Mouse (Mus musculus) forebrain, embryonic 11.5 days (tissue): ENCODE results near the gene Gpr156. TPM values are rescaled to one million over a fixed set of nuclear protein-coding genes. Genes with fewer than 3 reads are reported as not detected.
"Not testable (repeated sequence)": the region's sequence is repeated elsewhere in the genome, so short reads cannot be mapped to it uniquely, and the experiment has no call there.

Source experiments
- ATAC-seq: fragments of 200-750 bp; cut with Nextera tagmentation; replicated peaks from 2 replicates; pipeline ENCODE4 v1.8.0; 2017; ENCODE audit warnings: moderate TSS enrichment; ENCODE audit not compliant: low FRiP score
- DNase-seq: peaks from one replicate; pipeline ENCODE4 v3.0.0-alpha.2; 2017; ENCODE audit warnings: low spot score
- H3K27ac ChIP-seq: fragments of 300-500 bp; sonication (generic); 2 replicates; pipeline ENCODE4 v1.5.1; 2014; ENCODE audit warnings: low read depth, low read length
- H3K27me3 ChIP-seq: fragments of 300-500 bp; sonication (generic); 2 replicates; pipeline ENCODE4 v1.6.1; 2014; ENCODE audit warnings: mild to moderate bottlenecking, low read length, mixed read lengths; ENCODE audit not compliant: control insufficient read depth, insufficient read depth
- H3K36me3 ChIP-seq: fragments of 300-500 bp; sonication (generic); 2 replicates; pipeline ENCODE4 v1.6.1; 2014; ENCODE audit warnings: mild to moderate bottlenecking, low read length, moderate library complexity, mixed read lengths; ENCODE audit not compliant: control insufficient read depth, insufficient read depth
- H3K4me1 ChIP-seq: fragments of 300-500 bp; sonication (generic); replicated peaks from 2 replicates; pipeline ENCODE4 v1.6.1; 2014; ENCODE audit warnings: low read length, mixed read lengths; ENCODE audit not compliant: control insufficient read depth, insufficient read depth
- H3K4me2 ChIP-seq: fragments of 300-500 bp; sonication (generic); 2 replicates; pipeline ENCODE4 v1.6.1; 2014; ENCODE audit warnings: low read depth, mild to moderate bottlenecking, low read length, moderate library complexity, mixed read lengths; ENCODE audit not compliant: severe bottlenecking
- H3K4me3 ChIP-seq: fragments of 300-500 bp; sonication (generic); 2 replicates; pipeline ENCODE4 v1.5.1; 2014; ENCODE audit warnings: low read depth, low read length
- H3K9ac ChIP-seq: fragments of 300-500 bp; sonication (generic); 2 replicates; pipeline ENCODE4 v1.6.1; 2014; ENCODE audit warnings: low read length
- H3K9me3 ChIP-seq: fragments of 300-500 bp; sonication (generic); 2 replicates; pipeline ENCODE4 v1.6.1; 2016; ENCODE audit warnings: low read length, mixed read lengths; ENCODE audit not compliant: control insufficient read depth
- WGBS: fragments of 180-500 bp; shearing (Covaris S2); extraction: QIAGEN DNeasy Blood & Tissue Kit; methylation state at CpG from one replicate; pipeline ENCODE4 v1.1.7; 2014; 5-methylcytosine and 5-hydroxymethylcytosine counted together
- polyA plus RNA-seq: library from polyadenylated mRNA; unstranded; fragments of >200 nt; fragmentation: Nextera tagmentation; extraction: Ambion mirVana; gene quantifications from 2 replicates; pipeline ENCODE4 v1.2.1, GENCODE M21; 2014

Gpr156 gene
- polyA plus RNA-seq, 1 experiment from 2014 or later: 4.3 TPM

DNA sequence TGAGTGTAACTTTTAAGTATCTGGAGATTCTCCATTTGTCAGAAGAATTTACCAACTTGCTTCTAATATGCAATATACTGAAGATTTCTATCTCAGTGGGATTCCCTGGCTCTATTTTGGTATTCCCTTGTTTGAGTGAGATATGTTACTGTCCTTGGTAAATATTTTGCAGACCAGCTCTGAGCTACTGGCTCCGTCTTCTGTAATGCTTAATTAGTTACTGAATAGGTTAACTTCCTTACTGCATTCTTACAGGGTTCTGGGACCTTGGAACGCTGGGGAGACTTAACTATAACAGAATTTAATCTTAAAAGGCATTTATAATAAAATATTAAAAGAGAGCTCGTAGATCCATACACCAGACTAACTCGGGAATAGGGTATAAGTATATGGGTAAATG is 121.8 kb downstream of the Gpr156 start:
- not testable (repeated sequence) for H3K36me3 ChIP-seq, ATAC-seq, H3K9me3 ChIP-seq, H3K4me3 ChIP-seq, H3K27ac ChIP-seq, H3K27me3 ChIP-seq, H3K4me1 ChIP-seq, H3K9ac ChIP-seq, H3K4me2 ChIP-seq, DNase-seq
- 83% methylated on average over 4 of the region's 4 CpGs for WGBS

DNA sequence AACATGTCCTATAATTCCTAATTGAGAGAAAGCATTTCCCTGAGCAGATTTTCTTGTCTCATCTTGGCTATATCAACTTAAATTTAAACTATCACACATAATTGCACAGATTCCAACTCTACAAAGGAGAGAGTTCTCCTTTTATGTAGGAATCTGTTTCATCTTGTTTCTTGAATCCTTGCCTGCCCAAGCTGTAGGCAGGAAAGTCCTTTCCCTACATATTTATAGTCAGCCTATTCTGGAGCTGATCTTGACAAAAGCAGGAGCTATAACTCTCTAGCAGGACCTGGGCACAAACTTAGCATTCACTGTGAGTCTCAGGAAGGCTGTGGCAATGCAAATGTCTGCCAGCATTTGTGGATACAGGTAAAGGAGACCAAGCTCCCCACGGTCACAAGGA is 125.9 kb downstream of the Gpr156 start:
- no peak overlapping the region for H3K9ac ChIP-seq
- H3K4me2 ChIP-seq: no peak overlapping the region
- no peaks in the 10 kb centered on the region for H3K9me3 ChIP-seq
- ATAC-seq (no peak), DNase-seq (no peak)
- H3K27ac ChIP-seq: no peak overlapping the region
- no peak overlapping the region for H3K4me3 ChIP-seq
- H3K36me3 ChIP-seq: no peaks in the 10 kb centered on the region
- no peaks in the 10 kb centered on the region for H3K4me1 ChIP-seq
- 89% methylated on average over 1 of the region's 1 CpGs for WGBS
- H3K27me3 ChIP-seq: no peaks in the 10 kb centered on the region

DNA sequence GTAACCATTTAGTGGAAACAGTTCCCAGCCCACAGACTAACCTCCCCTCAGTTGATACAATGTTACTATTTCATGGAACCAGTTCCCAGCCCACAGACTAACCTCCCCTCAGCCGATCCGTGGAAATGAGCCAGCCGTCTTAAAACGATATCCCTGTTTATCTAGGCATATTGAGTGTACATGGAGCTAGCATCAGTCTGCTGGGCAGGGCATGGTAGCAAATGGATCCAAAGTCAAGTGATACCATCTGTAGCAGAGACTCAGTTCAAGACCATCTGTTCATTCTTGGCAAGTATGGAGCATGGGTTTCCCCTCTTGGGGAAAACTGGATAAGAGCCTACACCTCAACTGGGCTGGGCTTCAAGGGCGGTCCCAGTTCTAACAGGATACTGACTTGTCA is 128.3 kb downstream of the Gpr156 start:
- no peak for DNase-seq
- Histone ChIP-seq H3K27ac (no peak overlapping the region), H3K4me3 (no peak overlapping the region), H3K36me3 (no peaks in the 10 kb centered on the region), H3K4me1 (no peaks in the 10 kb centered on the region), H3K27me3 (no peaks in the 10 kb centered on the region), H3K9ac (no peak overlapping the region), H3K4me2 (no peak overlapping the region), H3K9me3 (no peaks in the 10 kb centered on the region)
- ATAC-seq: no peak
- WGBS: 88% methylated on average over 5 of the region's 5 CpGs

DNA sequence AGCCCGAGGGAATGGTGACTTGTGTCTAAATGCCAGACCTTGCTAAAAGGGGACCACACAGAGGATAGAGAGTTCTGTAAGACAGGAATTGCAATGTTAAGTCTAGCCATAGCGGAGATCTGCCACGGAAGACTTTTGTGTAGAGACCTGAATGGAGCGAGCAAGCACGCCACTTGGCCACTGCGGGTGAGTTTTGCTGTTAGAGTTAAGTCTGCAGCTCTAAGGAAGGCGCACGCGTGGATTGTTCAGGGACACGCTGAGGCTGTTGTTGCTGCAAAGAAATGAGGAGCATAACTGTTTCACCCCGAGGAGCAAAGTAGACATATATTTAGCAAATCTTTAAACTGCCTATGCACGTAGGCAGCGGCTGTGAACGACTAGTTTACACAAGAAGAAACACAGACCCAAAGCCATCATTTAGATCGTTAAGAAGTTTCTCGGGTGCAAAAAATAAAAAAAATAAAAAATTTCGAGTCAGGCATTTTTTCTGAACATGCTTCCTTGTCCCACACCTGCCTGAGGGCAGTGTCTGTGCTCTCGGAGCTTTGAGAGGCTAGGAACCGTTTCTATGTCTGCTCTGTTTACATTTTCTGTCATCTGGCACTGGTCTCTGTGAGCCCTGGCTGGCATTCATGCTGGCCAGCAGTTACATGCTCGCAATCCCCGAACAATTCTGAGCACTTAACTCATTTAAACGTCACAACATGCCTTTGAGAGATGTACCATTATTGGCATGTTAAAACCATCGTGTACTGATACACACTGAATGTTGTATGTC is 131.7 kb downstream of the Gpr156 start:
- WGBS: 77% methylated on average over 23 of the region's 23 CpGs
- no peaks in the 10 kb centered on the region for H3K36me3 ChIP-seq
- no peak for ATAC-seq
- no peak overlapping the region for H3K9ac ChIP-seq
- H3K4me3 ChIP-seq: no peak overlapping the region
- H3K4me2 ChIP-seq: no peak overlapping the region
- no peak for DNase-seq
- H3K27me3 ChIP-seq: no peaks in the 10 kb centered on the region
- no peaks in the 10 kb centered on the region for H3K4me1 ChIP-seq
- no peak overlapping the region for H3K27ac ChIP-seq
- H3K9me3 ChIP-seq: no peaks in the 10 kb centered on the region

Other genes with a start within 250 kb of the Gpr156 start
- 171 and 176 TPM in 2 replicates for gene Fstl1, start 139.6 kb upstream of the Gpr156 start, polyA plus RNA-seq
- 0.24 and 0.40 TPM in 2 replicates for gene Gm36028, start 55.4 kb upstream of the Gpr156 start, polyA plus RNA-seq
- gene Lrrc58, start 48.1 kb upstream of the Gpr156 start, polyA plus RNA-seq: 64.8 and 73.5 TPM in 2 replicates
- 106 and 110 TPM in 2 replicates for gene Gsk3b, start 172.5 kb downstream of the Gpr156 start, polyA plus RNA-seq